Comparison of ENCODE assay signal across 9 mouse cellular contexts in genomic region chr6:88934816-88935215, GRCm38 (mm10). TPM values are rescaled to one million over a fixed set of nuclear protein-coding genes. Genes with fewer than 3 reads are reported as not detected.
DNase-seq lines count a peak whose midpoint lies in the region; ATAC-seq lines count a peak whose summit lies in the region.
"Had no signal": no experiment of that assay in that cellular context is flagged by ENCODE, and none has a peak within 500 bp of the region (broad histone marks: within the 10 kb centered on the region; RNA-seq: fewer than 3 reads in every experiment).

No protein-coding gene starts in this region.

- H3K4me2 ChIP-seq in hindbrain, embryonic 14.5 days (replicated peaks), result no peak overlapping the region
- no peak overlapping the region; the same call in 1 of the 2 replicates for H3K4me2 ChIP-seq in intestine, embryonic 16.5 days (ENCODE audit: low read depth, low read length)
- no peak overlapping the region for H3K4me2 ChIP-seq in kidney, embryonic 14.5 days (replicated peaks; ENCODE audit: low read depth, low read length)

- peak overlapping the region; percentile 93 for H3K27ac ChIP-seq in hindbrain, embryonic 10.5 days
- H3K27ac ChIP-seq in hindbrain, embryonic 14.5 days, result no peak overlapping the region
- H3K27ac ChIP-seq in intestine, embryonic 16.5 days (ENCODE audit: low read length), result peak overlapping the region; percentile 21; the same call in 1 of the 2 replicates
- H3K27ac ChIP-seq in kidney, embryonic 14.5 days (ENCODE audit: low read depth, low read length), result no peak overlapping the region

- no peak overlapping the region for H3K9ac ChIP-seq in hindbrain, embryonic 14.5 days
- H3K9ac ChIP-seq in intestine, embryonic 16.5 days (ENCODE audit: low read depth, low read length), result no peak overlapping the region
- no peak overlapping the region for H3K9ac ChIP-seq in kidney, embryonic 14.5 days (ENCODE audit: low read depth, low read length)

- H3K27me3 ChIP-seq in hindbrain, embryonic 10.5 days (ENCODE audit: insufficient read depth, poor library complexity, severe bottlenecking), result peaks cover 35% of the 10 kb centered on the region
- H3K27me3 ChIP-seq in hindbrain, embryonic 14.5 days (ENCODE audit: control insufficient read depth, insufficient read depth, low read length), result no peaks in the 10 kb centered on the region
- no peaks in the 10 kb centered on the region for H3K27me3 ChIP-seq in intestine, embryonic 16.5 days (replicated peaks; ENCODE audit: control insufficient read depth, insufficient read depth, low read length)
- H3K27me3 ChIP-seq in kidney, embryonic 14.5 days (ENCODE audit: control insufficient read depth, insufficient read depth, low read length), result peaks cover 3% of the 10 kb centered on the region; the same call in 1 of the 2 replicates

- no peaks in the 10 kb centered on the region for H3K9me3 ChIP-seq in hindbrain, embryonic 10.5 days
- no peaks in the 10 kb centered on the region for H3K9me3 ChIP-seq in hindbrain, embryonic 14.5 days (ENCODE audit: control insufficient read depth, low read length)
- H3K9me3 ChIP-seq in intestine, embryonic 16.5 days (ENCODE audit: control insufficient read depth, low read length), result no peaks in the 10 kb centered on the region
- H3K9me3 ChIP-seq in kidney, embryonic 14.5 days (ENCODE audit: control insufficient read depth, low read length), result no peaks in the 10 kb centered on the region

- intact Hi-C loops in gastrocnemius, postnatal 36 days (cut with DNase I), result loop anchor here (5.0 kb wide), 3 partner anchors 72 to 427 kb away; partner anchors contain the start of gene Plxna1

- H3K36me3 ChIP-seq in hindbrain, embryonic 10.5 days, result no peaks in the 10 kb centered on the region
- H3K36me3 ChIP-seq in hindbrain, embryonic 14.5 days (replicated peaks; ENCODE audit: control insufficient read depth, insufficient read depth), result no peaks in the 10 kb centered on the region
- H3K36me3 ChIP-seq in intestine, embryonic 16.5 days (ENCODE audit: control insufficient read depth, insufficient read depth, low read length), result no peaks in the 10 kb centered on the region
- H3K36me3 ChIP-seq in kidney, embryonic 14.5 days (ENCODE audit: control insufficient read depth, insufficient read depth, low read length), result no peaks in the 10 kb centered on the region

- no peak for DNase-seq in hindbrain, embryonic 10.5 days (ENCODE audit: low spot score)
- no peak for DNase-seq in hindbrain, embryonic 14.5 days (ENCODE audit: low spot score)
- peak; percentile 79 for DNase-seq in 3T3-L1 (ENCODE audit: low read depth, low spot score)
- peak; percentile 77 for DNase-seq in lung, postnatal 36 days
- DNase-seq in gastrocnemius, postnatal 25 days, result no peak
- no peak for DNase-seq in gastrocnemius, postnatal 36 days

- H3K4me3 ChIP-seq in hindbrain, embryonic 10.5 days, result no peak overlapping the region
- H3K4me3 ChIP-seq in hindbrain, embryonic 14.5 days (replicated peaks; ENCODE audit: low read length), result no peak overlapping the region
- H3K4me3 ChIP-seq in intestine, embryonic 16.5 days (ENCODE audit: low read length), result no peak overlapping the region
- H3K4me3 ChIP-seq in kidney, embryonic 14.5 days (ENCODE audit: low read length), result no peak overlapping the region

- 16% methylated on average over 4 of the region's 4 CpGs for WGBS in hindbrain, embryonic 10.5 days
- WGBS in hindbrain, embryonic 14.5 days, result 15% methylated on average over 4 of the region's 4 CpGs
- 19% methylated on average over 4 of the region's 4 CpGs for WGBS in intestine, embryonic 16.5 days
- 31% methylated on average over 4 of the region's 4 CpGs for WGBS in kidney, embryonic 14.5 days

- no peak for ATAC-seq in hindbrain, embryonic 14.5 days (ENCODE audit: low FRiP score)
- ATAC-seq in intestine, embryonic 16.5 days, result peak; percentile 22; the same call in 1 of the 2 replicates
- ATAC-seq in kidney, embryonic 14.5 days (ENCODE audit: low FRiP score, low TSS enrichment), result no peak
- ATAC-seq: CD4-positive, CD25-positive, alpha-beta regulatory T cell, adult 4 months had no signal

- peaks cover 95% of the 10 kb centered on the region for H3K4me1 ChIP-seq in hindbrain, embryonic 10.5 days (replicated peaks)
- peaks cover 61% of the 10 kb centered on the region for H3K4me1 ChIP-seq in hindbrain, embryonic 14.5 days (replicated peaks; ENCODE audit: control insufficient read depth, insufficient read depth, low read length)
- H3K4me1 ChIP-seq in intestine, embryonic 16.5 days (ENCODE audit: control insufficient read depth, insufficient read depth, low read length), result peaks cover 17% of the 10 kb centered on the region
- peaks cover 10% of the 10 kb centered on the region; the same call in 1 of the 2 replicates for H3K4me1 ChIP-seq in kidney, embryonic 14.5 days (ENCODE audit: control insufficient read depth, insufficient read depth, low read length)

RNA-seq across cellular contexts. Expression of gene Tpra1, which starts 32.8 kb away (rescaled TPM):
- 60.5 and 62.3 TPM in 2 replicates for polyA plus RNA-seq in hindbrain, embryonic 10.5 days (2016; fragmentation: Nextera tagmentation; extraction: Ambion mirVana)
- 45.8 and 48.5 TPM in 2 replicates for polyA plus RNA-seq in hindbrain, embryonic 14.5 days (2014; fragmentation: Nextera tagmentation; extraction: Ambion mirVana)
- polyA plus RNA-seq in intestine, embryonic 16.5 days (2015; fragmentation: Nextera tagmentation; extraction: Ambion mirVana), result 73.7 and 77.0 TPM in 2 replicates
- 10 to 100 TPM; 23.4 to 46.4 TPM for total RNA-seq in gastrocnemius, postnatal 25 days (2021)
- 10 to 100 TPM; 24.4 to 27.4 TPM for total RNA-seq in gastrocnemius, postnatal 36 days (2021)
- polyA plus RNA-seq in kidney, embryonic 14.5 days (2014; fragmentation: Nextera tagmentation; extraction: Ambion mirVana), result 54.5 and 57.2 TPM in 2 replicates

RNA-seq across cellular contexts. Expression of gene Mcm2, which starts 36.2 kb away (rescaled TPM):
- 222 and 292 TPM in 2 replicates for polyA plus RNA-seq in hindbrain, embryonic 10.5 days (2016; fragmentation: Nextera tagmentation; extraction: Ambion mirVana)
- polyA plus RNA-seq in hindbrain, embryonic 14.5 days (2014; fragmentation: Nextera tagmentation; extraction: Ambion mirVana), result 27.0 and 30.2 TPM in 2 replicates
- polyA plus RNA-seq in intestine, embryonic 16.5 days (2015; fragmentation: Nextera tagmentation; extraction: Ambion mirVana), result 90.1 and 101 TPM in 2 replicates
- 1 to 10 TPM; 4.6 to 6.5 TPM for total RNA-seq in gastrocnemius, postnatal 25 days (2021)
- 1 to 10 TPM; 4.2 to 5.6 TPM for total RNA-seq in gastrocnemius, postnatal 36 days (2021)
- 115 and 166 TPM in 2 replicates for polyA plus RNA-seq in kidney, embryonic 14.5 days (2014; fragmentation: Nextera tagmentation; extraction: Ambion mirVana)

RNA-seq across cellular contexts. Expression of gene Podxl2, which starts 60.0 kb away (rescaled TPM):
- 81.1 and 182 TPM in 2 replicates for polyA plus RNA-seq in hindbrain, embryonic 10.5 days (2016; fragmentation: Nextera tagmentation; extraction: Ambion mirVana)
- polyA plus RNA-seq in hindbrain, embryonic 14.5 days (2014; fragmentation: Nextera tagmentation; extraction: Ambion mirVana), result 525 and 527 TPM in 2 replicates
- 32.0 and 35.6 TPM in 2 replicates for polyA plus RNA-seq in intestine, embryonic 16.5 days (2015; fragmentation: Nextera tagmentation; extraction: Ambion mirVana)
- total RNA-seq in gastrocnemius, postnatal 25 days (2021), result 10 to 100 TPM; 49.4 to 53.0 TPM
- 10 to 100 TPM; 45.1 to 50.5 TPM for total RNA-seq in gastrocnemius, postnatal 36 days (2021)
- polyA plus RNA-seq in kidney, embryonic 14.5 days (2014; fragmentation: Nextera tagmentation; extraction: Ambion mirVana), result 43.6 and 52.8 TPM in 2 replicates

Comparison
In these comparisons a context has a peak if more than half of its experiments do, and no peak if none do; other contexts are left out.
1. H3K27ac ChIP-seq: peak in hindbrain, embryonic 10.5 days (single experiment) and intestine, embryonic 16.5 days (single experiment); none in hindbrain, embryonic 14.5 days (single experiment) and kidney, embryonic 14.5 days (single experiment).
2. DNase-seq: peak in 3T3-L1 (single experiment) and lung, postnatal 36 days (single experiment); none in hindbrain, embryonic 10.5 days (single experiment), hindbrain, embryonic 14.5 days (single experiment), gastrocnemius, postnatal 25 days (single experiment) and gastrocnemius, postnatal 36 days (0 of 2).